Mouse (Mus musculus): ENCODE measurements around the gene Xpo6. TPM values are rescaled to one million over a fixed set of nuclear protein-coding genes. Genes with fewer than 3 reads are reported as not detected.
A peak's percentile ranks its signal among the peaks of the same experiment; 100 is the strongest.

The Xpo6 gene
- polyA plus RNA-seq, 1 experiment from 2014 or later: 76.4 TPM

GRCm38 (mm10) chr7:126216867-126217266 lies 16.6 kb upstream of the Xpo6 start:
- Histone ChIP-seq H3K9ac (ENCODE audit: low read length) (no peak overlapping the region), H3K27ac (ENCODE audit: low read depth, low read length) (no peak overlapping the region), H3K4me1 (replicated peaks; ENCODE audit: control insufficient read depth, insufficient read depth, low read length) (no peaks in the 10 kb centered on the region), H3K27me3 (ENCODE audit: control insufficient read depth, insufficient read depth, low read length) (no peaks in the 10 kb centered on the region), H3K4me2 (ENCODE audit: low read depth, low read length, severe bottlenecking) (no peak overlapping the region), H3K9me3 (ENCODE audit: control insufficient read depth, low read length) (no peaks in the 10 kb centered on the region), H3K36me3 (ENCODE audit: control insufficient read depth, insufficient read depth, low read length) (no peaks in the 10 kb centered on the region), H3K4me3 (ENCODE audit: low read depth, low read length) (no peak overlapping the region)
- WGBS: 32% methylated on average over 1 of the region's 1 CpGs
- DNase-seq (ENCODE audit: low spot score) (no peak), ATAC-seq (replicated peaks; ENCODE audit: low FRiP score) (no peak)

GRCm38 (mm10) chr7:126210856-126211255 lies 10.6 kb upstream of the Xpo6 start:
- H3K9me3 ChIP-seq (ENCODE audit: control insufficient read depth, low read length): no peaks in the 10 kb centered on the region
- DNase-seq (ENCODE audit: low spot score) (no peak), ATAC-seq (replicated peaks; ENCODE audit: low FRiP score) (no peak)
- no peak overlapping the region for H3K4me3 ChIP-seq (ENCODE audit: low read depth, low read length)
- 86% methylated on average over 5 of the region's 5 CpGs for WGBS
- H3K9ac ChIP-seq (ENCODE audit: low read length): no peak overlapping the region
- no peaks in the 10 kb centered on the region for H3K36me3 ChIP-seq (ENCODE audit: control insufficient read depth, insufficient read depth, low read length)
- no peak overlapping the region for H3K4me2 ChIP-seq (ENCODE audit: low read depth, low read length, severe bottlenecking)
- H3K4me1 ChIP-seq (replicated peaks; ENCODE audit: control insufficient read depth, insufficient read depth, low read length): no peaks in the 10 kb centered on the region
- no peaks in the 10 kb centered on the region for H3K27me3 ChIP-seq (ENCODE audit: control insufficient read depth, insufficient read depth, low read length)
- no peak overlapping the region for H3K27ac ChIP-seq (ENCODE audit: low read depth, low read length)

GRCm38 (mm10) chr7:126200997-126201345 lies 670 bp upstream of the Xpo6 start:
- ATAC-seq (replicated peaks; ENCODE audit: low FRiP score) (no peak), DNase-seq (ENCODE audit: low spot score) (no peak)
- 94% methylated on average over 4 of the region's 4 CpGs for WGBS
- Histone ChIP-seq H3K4me1 (replicated peaks; ENCODE audit: control insufficient read depth, insufficient read depth, low read length) (no peaks in the 10 kb centered on the region; the same call in 1 of the 2 replicates), H3K4me3 (ENCODE audit: low read depth, low read length) (peak overlapping the region; percentile 92), H3K27ac (ENCODE audit: low read depth, low read length) (no peak overlapping the region), H3K9me3 (ENCODE audit: control insufficient read depth, low read length) (no peaks in the 10 kb centered on the region), H3K9ac (ENCODE audit: low read length) (no peak overlapping the region), H3K4me2 (ENCODE audit: low read depth, low read length, severe bottlenecking) (peak overlapping the region; percentile 52; the same call in 1 of the 2 replicates), H3K36me3 (ENCODE audit: control insufficient read depth, insufficient read depth, low read length) (no peaks in the 10 kb centered on the region), H3K27me3 (ENCODE audit: control insufficient read depth, insufficient read depth, low read length) (no peaks in the 10 kb centered on the region)

GRCm38 (mm10) chr7:126199691-126200102 lies 604 bp downstream of the Xpo6 start:
- under 1% methylated on average over 27 of the region's 27 CpGs for WGBS
- peak; percentile 61 for ATAC-seq (replicated peaks; ENCODE audit: low FRiP score)
- H3K27ac ChIP-seq (ENCODE audit: low read depth, low read length): peak overlapping the region; percentile 70

GRCm38 (mm10) chr7:126198926-126199325 lies 1.4 kb downstream of the Xpo6 start:
- no peaks in the 10 kb centered on the region for H3K36me3 ChIP-seq (ENCODE audit: control insufficient read depth, insufficient read depth, low read length)
- no peaks in the 10 kb centered on the region for H3K9me3 ChIP-seq (ENCODE audit: control insufficient read depth, low read length)
- ATAC-seq (replicated peaks; ENCODE audit: low FRiP score) (no peak), DNase-seq (ENCODE audit: low spot score) (no peak)
- peak overlapping the region; percentile 83 for H3K4me2 ChIP-seq (ENCODE audit: low read depth, low read length, severe bottlenecking)
- WGBS: 17% methylated on average over 1 of the region's 1 CpGs
- no peaks in the 10 kb centered on the region; the same call in 1 of the 2 replicates for H3K4me1 ChIP-seq (replicated peaks; ENCODE audit: control insufficient read depth, insufficient read depth, low read length)
- peak overlapping the region; percentile 98 for H3K9ac ChIP-seq (ENCODE audit: low read length)
- no peak overlapping the region for H3K27ac ChIP-seq (ENCODE audit: low read depth, low read length)
- H3K4me3 ChIP-seq (ENCODE audit: low read depth, low read length): peak overlapping the region; percentile 92
- H3K27me3 ChIP-seq (ENCODE audit: control insufficient read depth, insufficient read depth, low read length): no peaks in the 10 kb centered on the region

More at GRCm38 (mm10) chr7:126199691-126200102, 604 bp downstream of the Xpo6 start:
- peak overlapping the region; percentile 92 for H3K4me3 ChIP-seq (ENCODE audit: low read depth, low read length)
- peak; percentile 81 for DNase-seq (ENCODE audit: low spot score)
- H3K9me3 ChIP-seq (ENCODE audit: control insufficient read depth, low read length): no peaks in the 10 kb centered on the region
- H3K27me3 ChIP-seq (ENCODE audit: control insufficient read depth, insufficient read depth, low read length): no peaks in the 10 kb centered on the region
- H3K36me3 ChIP-seq (ENCODE audit: control insufficient read depth, insufficient read depth, low read length): no peaks in the 10 kb centered on the region
- H3K4me2 ChIP-seq (ENCODE audit: low read depth, low read length, severe bottlenecking): peak overlapping the region; percentile 83
- H3K4me1 ChIP-seq (replicated peaks; ENCODE audit: control insufficient read depth, insufficient read depth, low read length): no peaks in the 10 kb centered on the region; the same call in 1 of the 2 replicates
- peak overlapping the region; percentile 98 for H3K9ac ChIP-seq (ENCODE audit: low read length)

- DNase-seq (ENCODE audit: low spot score): no peak
- Histone ChIP-seq H3K9ac (ENCODE audit: low read length) (no peak overlapping the region), H3K4me1 (replicated peaks; ENCODE audit: control insufficient read depth, insufficient read depth, low read length) (no peaks in the 10 kb centered on the region; the same call in 1 of the 2 replicates), H3K4me2 (ENCODE audit: low read depth, low read length, severe bottlenecking) (no peak overlapping the region), H3K27me3 (ENCODE audit: control insufficient read depth, insufficient read depth, low read length) (no peaks in the 10 kb centered on the region), H3K27ac (ENCODE audit: low read depth, low read length) (no peak overlapping the region), H3K4me3 (ENCODE audit: low read depth, low read length) (no peak overlapping the region), H3K36me3 (ENCODE audit: control insufficient read depth, insufficient read depth, low read length) (no peaks in the 10 kb centered on the region), H3K9me3 (ENCODE audit: control insufficient read depth, low read length) (peaks cover 2% of the 10 kb centered on the region; the same call in 1 of the 2 replicates)
- no peak for ATAC-seq (replicated peaks; ENCODE audit: low FRiP score)
- 96% methylated on average over 1 of the region's 1 CpGs for WGBS
These were observed 6.1 kb downstream of the Xpo6 start for GRCm38 (mm10) chr7:126194175-126194574.

GRCm38 (mm10) chr7:126191471-126191870 lies 8.8 kb downstream of the Xpo6 start:
- ATAC-seq (replicated peaks; ENCODE audit: low FRiP score): no peak

GRCm38 (mm10) chr7:126189517-126189916 lies 10.8 kb downstream of the Xpo6 start:
- no peak for DNase-seq (ENCODE audit: low spot score)
- Histone ChIP-seq H3K36me3 (ENCODE audit: control insufficient read depth, insufficient read depth, low read length) (no peaks in the 10 kb centered on the region), H3K4me3 (ENCODE audit: low read depth, low read length) (no peak overlapping the region), H3K4me2 (ENCODE audit: low read depth, low read length, severe bottlenecking) (no peak overlapping the region), H3K27me3 (ENCODE audit: control insufficient read depth, insufficient read depth, low read length) (no peaks in the 10 kb centered on the region), H3K27ac (ENCODE audit: low read depth, low read length) (no peak overlapping the region), H3K9me3 (ENCODE audit: control insufficient read depth, low read length) (peaks cover 2% of the 10 kb centered on the region; the same call in 1 of the 2 replicates), H3K4me1 (replicated peaks; ENCODE audit: control insufficient read depth, insufficient read depth, low read length) (no peaks in the 10 kb centered on the region), H3K9ac (ENCODE audit: low read length) (no peak overlapping the region)
- 94% methylated on average over 1 of the region's 1 CpGs for WGBS
- ATAC-seq (replicated peaks; ENCODE audit: low FRiP score): no peak

More at GRCm38 (mm10) chr7:126191471-126191870, 8.8 kb downstream of the Xpo6 start:
- WGBS: 84% methylated on average over 1 of the region's 1 CpGs
- Histone ChIP-seq H3K27ac (ENCODE audit: low read depth, low read length) (no peak overlapping the region), H3K9ac (ENCODE audit: low read length) (no peak overlapping the region), H3K4me1 (replicated peaks; ENCODE audit: control insufficient read depth, insufficient read depth, low read length) (no peaks in the 10 kb centered on the region), H3K9me3 (ENCODE audit: control insufficient read depth, low read length) (peaks cover 2% of the 10 kb centered on the region; the same call in 1 of the 2 replicates), H3K27me3 (ENCODE audit: control insufficient read depth, insufficient read depth, low read length) (no peaks in the 10 kb centered on the region), H3K36me3 (ENCODE audit: control insufficient read depth, insufficient read depth, low read length) (no peaks in the 10 kb centered on the region), H3K4me2 (ENCODE audit: low read depth, low read length, severe bottlenecking) (no peak overlapping the region), H3K4me3 (ENCODE audit: low read depth, low read length) (no peak overlapping the region)
- DNase-seq (ENCODE audit: low spot score): no peak

- Histone ChIP-seq H3K27ac (ENCODE audit: low read depth, low read length) (no peak overlapping the region), H3K4me2 (ENCODE audit: low read depth, low read length, severe bottlenecking) (no peak overlapping the region), H3K9me3 (ENCODE audit: control insufficient read depth, low read length) (peaks cover 2% of the 10 kb centered on the region; the same call in 1 of the 2 replicates), H3K9ac (ENCODE audit: low read length) (no peak overlapping the region), H3K4me1 (replicated peaks; ENCODE audit: control insufficient read depth, insufficient read depth, low read length) (no peaks in the 10 kb centered on the region), H3K4me3 (ENCODE audit: low read depth, low read length) (no peak overlapping the region), H3K36me3 (ENCODE audit: control insufficient read depth, insufficient read depth, low read length) (no peaks in the 10 kb centered on the region), H3K27me3 (ENCODE audit: control insufficient read depth, insufficient read depth, low read length) (no peaks in the 10 kb centered on the region)
- DNase-seq (ENCODE audit: low spot score) (no peak), ATAC-seq (replicated peaks; ENCODE audit: low FRiP score) (no peak)
These were observed 14.3 kb downstream of the Xpo6 start for GRCm38 (mm10) chr7:126185999-126186398.
